Mouse (Mus musculus) midbrain, embryonic 13.5 days (tissue): Measurements from ENCODE around the gene Wwp2. TPM values are rescaled to one million over a fixed set of nuclear protein-coding genes. Genes with fewer than 3 reads are reported as not detected.

Source experiments
- ATAC-seq: fragments of 200-750 bp; cut with Nextera tagmentation; 2 replicates; pipeline ENCODE4 v1.8.0; 2017; ENCODE audit warnings: mild to moderate bottlenecking, moderate TSS enrichment, moderate library complexity
- H3K27ac ChIP-seq: fragments of 300-500 bp; sonication (generic); 2 replicates; pipeline ENCODE4 v1.5.1; 2015; ENCODE audit warnings: inconsistent platforms, mild to moderate bottlenecking, moderate library complexity
- H3K27me3 ChIP-seq: fragments of 300-500 bp; sonication (generic); 2 replicates; pipeline ENCODE4 v1.6.1; 2015; ENCODE audit warnings: mild to moderate bottlenecking, inconsistent platforms
- H3K36me3 ChIP-seq: fragments of 300-500 bp; sonication (generic); 2 replicates; pipeline ENCODE4 v1.6.1; 2015; ENCODE audit warnings: mild to moderate bottlenecking, inconsistent platforms
- H3K4me1 ChIP-seq: fragments of 300-500 bp; sonication (generic); replicated peaks from 2 replicates; pipeline ENCODE4 v1.6.1; 2015; ENCODE audit warnings: inconsistent platforms
- H3K4me2 ChIP-seq: fragments of 300-500 bp; sonication (generic); replicated peaks from 2 replicates; pipeline ENCODE4 v1.6.1; 2015; ENCODE audit warnings: moderate library complexity, mild to moderate bottlenecking, inconsistent platforms
- H3K4me3 ChIP-seq: fragments of 300-500 bp; sonication (generic); replicated peaks from 2 replicates; pipeline ENCODE4 v1.5.1; 2015; ENCODE audit warnings: mild to moderate bottlenecking, inconsistent platforms
- H3K9ac ChIP-seq: fragments of 300-500 bp; sonication (generic); replicated peaks from 2 replicates; pipeline ENCODE4 v1.6.1; 2015; ENCODE audit warnings: mild to moderate bottlenecking, inconsistent platforms
- H3K9me3 ChIP-seq: fragments of 300-500 bp; sonication (generic); 2 replicates; pipeline ENCODE4 v1.6.1; 2016; ENCODE audit warnings: mild to moderate bottlenecking, inconsistent platforms
- WGBS: fragments of 180-500 bp; shearing (Covaris S2); methylation state at CpG from one replicate; pipeline ENCODE4 v1.1.7; 2015; 5-methylcytosine and 5-hydroxymethylcytosine counted together
- polyA plus RNA-seq: library from polyadenylated mRNA; unstranded; fragments of >200 nt; fragmentation: Nextera tagmentation; extraction: Ambion mirVana; gene quantifications from 2 replicates; pipeline ENCODE4 v1.2.1, GENCODE M21; 2015

Wwp2 gene
- polyA plus RNA-seq, 1 experiment from 2014 or later, result 48.9 TPM

GRCm38 (mm10) chr8:107521788-107522554 is 85.8 kb downstream of the Wwp2 start:
- Histone ChIP-seq H3K4me1 (no peaks in the 10 kb centered on the region), H3K27me3 (no peaks in the 10 kb centered on the region), H3K4me2 (no peak overlapping the region), H3K36me3 (peaks cover 20% of the 10 kb centered on the region), H3K4me3 (no peak overlapping the region), H3K27ac (no peak overlapping the region), H3K9ac (no peak overlapping the region), H3K9me3 (no peaks in the 10 kb centered on the region)
- no peak for ATAC-seq
- WGBS, result 93% methylated on average over 8 of the region's 8 CpGs

- Histone ChIP-seq H3K27ac (no peak overlapping the region), H3K4me1 (no peaks in the 10 kb centered on the region), H3K27me3 (no peaks in the 10 kb centered on the region), H3K9me3 (no peaks in the 10 kb centered on the region), H3K9ac (no peak overlapping the region), H3K4me2 (no peak overlapping the region), H3K4me3 (no peak overlapping the region), H3K36me3 (peaks cover 20% of the 10 kb centered on the region)
- ATAC-seq, result no peak
- 85% methylated on average over 4 of the region's 4 CpGs for WGBS
Observed at GRCm38 (mm10) chr8:107522555-107522833, 86.3 kb downstream of the Wwp2 start.

DNA sequence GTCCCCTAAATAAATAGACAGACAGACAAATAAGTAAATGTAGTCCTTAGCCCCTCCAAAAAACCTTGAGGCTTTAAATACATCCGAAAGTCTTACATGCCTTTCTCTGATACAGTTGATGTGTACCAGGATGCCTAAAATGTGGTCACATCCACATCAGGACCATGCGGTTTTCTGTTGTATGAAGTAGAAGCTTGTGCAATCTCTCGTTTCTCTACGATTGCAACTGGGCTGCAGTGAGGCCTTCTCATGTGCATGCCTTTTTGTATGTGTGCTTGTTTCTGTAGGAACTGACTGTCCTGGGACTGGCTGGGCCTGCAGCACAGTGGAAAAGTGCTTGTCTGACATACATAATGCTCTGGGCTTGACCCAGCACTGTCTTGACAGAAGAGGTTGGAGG is 88.4 kb downstream of the Wwp2 start:
- H3K27me3 ChIP-seq, result no peaks in the 10 kb centered on the region
- WGBS, result 93% methylated on average over 4 of the region's 4 CpGs
- no peak overlapping the region for H3K9ac ChIP-seq
- ATAC-seq, result no peak
- H3K4me2 ChIP-seq, result no peak overlapping the region
- 0 out of 2 replicates have a peak, but pooled peaks cover 6% of the 10 kb centered on the region for H3K36me3 ChIP-seq
- no peak overlapping the region for H3K4me3 ChIP-seq
- H3K4me1 ChIP-seq, result no peaks in the 10 kb centered on the region
- H3K27ac ChIP-seq, result no peak overlapping the region
- H3K9me3 ChIP-seq, result no peaks in the 10 kb centered on the region

- no peaks in the 10 kb centered on the region for H3K9me3 ChIP-seq
- peaks cover 2% of the 10 kb centered on the region; the same call in 1 of the 2 replicates for H3K36me3 ChIP-seq
- no peaks in the 10 kb centered on the region for H3K4me1 ChIP-seq
- no peak overlapping the region for H3K27ac ChIP-seq
- no peak for ATAC-seq
- 49% methylated on average over 6 of the region's 6 CpGs for WGBS
- no peak overlapping the region for H3K9ac ChIP-seq
- H3K27me3 ChIP-seq, result no peaks in the 10 kb centered on the region
- H3K4me2 ChIP-seq, result no peak overlapping the region
- no peak overlapping the region for H3K4me3 ChIP-seq
Observed at GRCm38 (mm10) chr8:107528786-107529185, 92.6 kb downstream of the Wwp2 start.

- ATAC-seq, result no peak
- H3K27me3 ChIP-seq, result no peaks in the 10 kb centered on the region
- WGBS, result 87% methylated on average over 4 of the region's 4 CpGs
- H3K4me1 ChIP-seq, result no peaks in the 10 kb centered on the region
- H3K4me3 ChIP-seq, result no peak overlapping the region
- no peak overlapping the region for H3K4me2 ChIP-seq
- H3K27ac ChIP-seq, result no peak overlapping the region; the same call in 1 of the 2 replicates
- H3K36me3 ChIP-seq, result peaks cover 44% of the 10 kb centered on the region
- H3K9me3 ChIP-seq, result no peaks in the 10 kb centered on the region
- H3K9ac ChIP-seq, result no peak overlapping the region
Observed at GRCm38 (mm10) chr8:107537472-107537871, 101.3 kb downstream of the Wwp2 start.

DNA sequence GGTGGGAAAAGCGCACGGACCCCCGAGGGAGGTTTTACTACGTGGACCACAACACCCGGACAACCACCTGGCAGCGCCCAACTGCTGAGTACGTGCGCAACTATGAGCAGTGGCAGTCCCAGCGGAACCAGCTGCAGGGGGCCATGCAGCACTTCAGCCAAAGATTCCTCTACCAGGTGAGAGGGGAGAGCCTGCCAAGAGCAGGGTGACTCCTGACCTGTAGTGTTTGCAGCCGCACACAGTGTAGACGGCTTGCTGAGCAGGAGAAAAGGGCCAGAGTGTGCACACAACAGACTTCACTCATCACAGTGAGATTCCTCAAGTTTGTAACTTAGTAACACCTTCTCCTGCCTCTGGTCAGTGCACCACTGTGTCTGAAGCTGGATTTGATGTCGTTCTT is 104.5 kb downstream of the Wwp2 start:
- Histone ChIP-seq H3K4me2 (no peak overlapping the region), H3K9me3 (no peaks in the 10 kb centered on the region), H3K36me3 (peaks cover 40% of the 10 kb centered on the region), H3K4me3 (no peak overlapping the region), H3K4me1 (no peaks in the 10 kb centered on the region), H3K27ac (no peak overlapping the region), H3K9ac (no peak overlapping the region), H3K27me3 (no peaks in the 10 kb centered on the region)
- WGBS, result 87% methylated on average over 12 of the region's 12 CpGs
- ATAC-seq, result no peak

- Histone ChIP-seq H3K9ac (no peak overlapping the region), H3K27ac (no peak overlapping the region), H3K4me1 (no peaks in the 10 kb centered on the region), H3K9me3 (no peaks in the 10 kb centered on the region), H3K36me3 (peaks cover 45% of the 10 kb centered on the region), H3K4me2 (no peak overlapping the region), H3K27me3 (no peaks in the 10 kb centered on the region), H3K4me3 (no peak overlapping the region)
- WGBS, result 87% methylated on average over 4 of the region's 4 CpGs
- no peak for ATAC-seq
Observed at GRCm38 (mm10) chr8:107541369-107541768, 105.2 kb downstream of the Wwp2 start.

DNA sequence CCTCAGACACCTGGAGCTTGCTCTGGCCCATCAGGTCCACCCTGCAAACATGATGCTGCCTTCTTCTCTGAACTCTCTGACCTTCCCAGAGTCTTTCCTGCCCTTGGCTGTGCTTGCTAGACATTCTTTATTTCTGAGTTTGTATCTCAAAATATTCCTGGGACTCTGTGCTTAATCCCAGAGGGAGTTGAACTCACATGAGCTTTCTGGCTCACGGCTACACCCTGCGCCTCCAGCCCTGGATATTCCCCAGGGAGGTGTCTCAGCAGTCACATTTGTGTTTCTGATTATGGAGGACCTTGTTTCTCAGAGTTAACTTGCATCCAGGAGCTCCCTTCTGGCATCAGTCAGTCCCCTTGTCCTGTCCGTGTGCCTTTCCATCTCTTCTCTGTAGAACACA is 106.0 kb downstream of the Wwp2 start:
- no peak overlapping the region for H3K27ac ChIP-seq
- H3K27me3 ChIP-seq, result no peaks in the 10 kb centered on the region
- H3K9me3 ChIP-seq, result no peaks in the 10 kb centered on the region
- WGBS, result 90% methylated on average over 3 of the region's 3 CpGs
- ATAC-seq, result no peak
- H3K9ac ChIP-seq, result no peak overlapping the region
- no peaks in the 10 kb centered on the region for H3K4me1 ChIP-seq
- no peak overlapping the region for H3K4me3 ChIP-seq
- H3K4me2 ChIP-seq, result no peak overlapping the region
- H3K36me3 ChIP-seq, result peaks cover 52% of the 10 kb centered on the region

- H3K36me3 ChIP-seq, result peaks cover 62% of the 10 kb centered on the region
- no peak overlapping the region for H3K4me3 ChIP-seq
- no peak overlapping the region for H3K27ac ChIP-seq
- 96% methylated on average over 10 of the region's 11 CpGs for WGBS
- ATAC-seq, result no peak
- H3K27me3 ChIP-seq, result no peaks in the 10 kb centered on the region
- H3K4me2 ChIP-seq, result no peak overlapping the region
- H3K9ac ChIP-seq, result no peak overlapping the region
- H3K4me1 ChIP-seq, result no peaks in the 10 kb centered on the region
- H3K9me3 ChIP-seq, result no peaks in the 10 kb centered on the region
Observed at GRCm38 (mm10) chr8:107543714-107544113, 107.5 kb downstream of the Wwp2 start.

GRCm38 (mm10) chr8:107544211-107544610 is 108.0 kb downstream of the Wwp2 start:
- H3K36me3 ChIP-seq, result peaks cover 67% of the 10 kb centered on the region
- 85% methylated on average over 8 of the region's 8 CpGs for WGBS

GRCm38 (mm10) chr8:107544651-107545174 is 108.5 kb downstream of the Wwp2 start:
- Histone ChIP-seq H3K36me3 (peaks cover 68% of the 10 kb centered on the region), H3K9ac (no peak overlapping the region), H3K4me2 (no peak overlapping the region), H3K27ac (no peak overlapping the region), H3K9me3 (no peaks in the 10 kb centered on the region), H3K27me3 (no peaks in the 10 kb centered on the region), H3K4me3 (no peak overlapping the region), H3K4me1 (no peaks in the 10 kb centered on the region)
- no peak for ATAC-seq
- 76% methylated on average over 7 of the region's 10 CpGs for WGBS

More at GRCm38 (mm10) chr8:107544211-107544610, 108.0 kb downstream of the Wwp2 start:
- Histone ChIP-seq H3K4me3 (no peak overlapping the region), H3K27ac (no peak overlapping the region), H3K9ac (no peak overlapping the region), H3K9me3 (no peaks in the 10 kb centered on the region), H3K4me1 (no peaks in the 10 kb centered on the region), H3K27me3 (no peaks in the 10 kb centered on the region), H3K4me2 (no peak overlapping the region)
- no peak for ATAC-seq

DNA sequence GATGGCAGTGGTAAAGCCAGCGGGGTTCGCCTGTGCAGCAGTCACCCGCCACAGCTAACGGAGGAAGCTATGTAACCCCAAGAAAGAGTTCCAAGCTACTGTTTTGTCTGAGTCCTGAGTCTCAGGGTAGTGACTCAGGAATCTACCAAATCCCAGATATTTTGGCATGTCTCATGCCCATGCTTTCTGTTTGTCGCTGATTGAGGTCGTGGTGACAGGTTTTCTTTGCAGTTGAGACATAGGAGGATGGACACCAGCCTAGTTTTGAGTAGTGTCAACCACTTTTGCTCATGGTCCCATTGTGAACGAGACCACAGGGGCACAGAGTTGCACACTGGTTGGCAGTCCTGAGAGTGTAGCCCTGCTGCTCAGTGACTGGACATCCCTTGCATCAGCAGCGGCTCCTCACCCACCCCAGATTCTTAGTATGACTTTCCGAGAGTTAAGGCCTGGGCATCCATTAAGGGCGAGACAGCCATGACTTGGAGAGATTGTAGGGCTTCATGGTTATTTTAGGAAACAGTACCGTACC is 109.5 kb downstream of the Wwp2 start:
- Histone ChIP-seq H3K9me3 (no peaks in the 10 kb centered on the region), H3K4me1 (no peaks in the 10 kb centered on the region), H3K4me3 (no peak overlapping the region), H3K36me3 (peaks cover 69% of the 10 kb centered on the region), H3K27ac (no peak overlapping the region), H3K4me2 (no peak overlapping the region), H3K9ac (no peak overlapping the region), H3K27me3 (no peaks in the 10 kb centered on the region)
- ATAC-seq, result no peak
- 93% methylated on average over 11 of the region's 11 CpGs for WGBS
